Mouse (Mus musculus): ENCODE measurements around the gene Hmces. TPM values are rescaled to one million over a fixed set of nuclear protein-coding genes. Genes with fewer than 3 reads are reported as not detected.

Hmces gene
- total and polyA plus RNA-seq, 2 experiments from 2014 or later = 25.7 to 45.2 TPM

DNA sequence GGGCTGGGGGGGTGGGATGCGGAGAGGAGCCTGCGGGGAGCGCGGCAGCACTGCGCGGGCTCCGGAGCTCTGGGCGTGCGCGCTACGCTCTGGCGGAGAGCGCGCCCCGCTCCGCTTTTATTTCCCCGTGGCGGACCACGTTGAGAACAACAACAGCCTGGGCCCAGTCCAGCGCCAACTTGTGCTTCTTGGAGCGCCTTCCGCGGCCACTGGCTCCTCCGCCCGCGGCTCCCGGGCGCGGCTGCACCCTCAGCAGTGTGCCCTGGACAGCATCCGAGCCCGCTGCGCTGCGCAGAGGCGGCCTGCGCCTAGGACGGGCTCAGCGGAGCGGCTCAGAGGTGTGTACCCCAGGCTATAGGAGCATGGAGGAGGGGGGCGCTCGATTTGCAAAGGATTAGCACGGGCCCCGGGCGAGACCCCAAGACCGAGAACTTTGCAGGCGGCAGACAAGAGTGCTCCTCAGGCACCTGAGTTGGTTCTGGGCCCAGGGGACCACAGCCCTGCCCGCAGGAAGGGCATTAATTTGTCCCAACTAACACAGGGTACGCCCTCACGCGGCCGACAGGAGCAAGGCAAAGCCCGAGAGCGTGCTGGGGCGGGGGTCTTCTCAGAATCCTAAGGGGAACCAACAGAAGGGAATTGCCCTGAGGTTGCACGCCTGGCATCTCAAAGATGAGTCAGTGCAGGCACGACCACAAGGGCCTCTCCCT, 68.0 kb downstream of the Hmces start, which contains the start of gene H1fx:
H1fx (minus strand) TSS at position 91 of the 710 bp plus-strand sequence.
- peak; percentile 63 for TF ChIP-seq CTCF (IDR thresholded peaks at IDR 0.05; ENCODE audit: low read depth)
- H3K27ac ChIP-seq (ENCODE audit: low read depth, low read length) = peak within 1 kb of the TSS; percentile 92
- DNase-seq (peak; percentile 92), ATAC-seq (peak; percentile 89)
- H3K9me3 ChIP-seq (ENCODE audit: low read length) = no peaks in the 10 kb centered on the region
- peaks cover 20% of the 10 kb centered on the region for H3K4me1 ChIP-seq (ENCODE audit: insufficient read depth)
- peak within 1 kb of the TSS; percentile 66 for H3K4me2 ChIP-seq (ENCODE audit: low read depth)
- H3K4me3 ChIP-seq (ENCODE audit: low read depth, low read length) = peak within 1 kb of the TSS; percentile 98
- peaks cover 12% of the 10 kb centered on the region; the same call in 1 of the 2 replicates for H3K36me3 ChIP-seq (ENCODE audit: insufficient read depth)
- WGBS = 4% methylated on average over 46 of the region's 55 CpGs
- H3K27me3 ChIP-seq (ENCODE audit: insufficient read depth, low read length) = no peaks in the 10 kb centered on the region
- H3K9ac ChIP-seq = peak within 1 kb of the TSS; percentile 90

- no peak for TF ChIP-seq CTCF (IDR thresholded peaks at IDR 0.05; ENCODE audit: low read depth)
- ATAC-seq = no peak
- H3K4me1 ChIP-seq (ENCODE audit: insufficient read depth) = peaks cover 20% of the 10 kb centered on the region
- H3K9me3 ChIP-seq (ENCODE audit: low read length) = no peaks in the 10 kb centered on the region
- H3K27ac ChIP-seq (ENCODE audit: low read depth, low read length) = peak overlapping the region; percentile 92
- 61% methylated on average over 9 of the region's 9 CpGs for WGBS
- H3K36me3 ChIP-seq (ENCODE audit: insufficient read depth) = peaks cover 12% of the 10 kb centered on the region; the same call in 1 of the 2 replicates
- DNase-seq = no peak
- no peaks in the 10 kb centered on the region for H3K27me3 ChIP-seq (ENCODE audit: insufficient read depth, low read length)
- H3K4me3 ChIP-seq (ENCODE audit: low read depth, low read length) = peak overlapping the region; percentile 98
- peak overlapping the region; percentile 66 for H3K4me2 ChIP-seq (ENCODE audit: low read depth)
- H3K9ac ChIP-seq = peak overlapping the region; percentile 90; the same call in 1 of the 2 replicates
These were observed 68.8 kb downstream of the Hmces start for GRCm38 (mm10) chr6:87982506-87982905.

Small RNA genes lying within 50 kb of the gene (microRNA-seq; reads per million reads assigned to microRNA genes)
- 1.1 to 1.2 reads per million in 2 experiments for gene Gm47286

Other genes starting within 250 kb of the Hmces start
- gene Aplf, start 241.7 kb upstream of the Hmces start, total RNA-seq (2014; rRNA removed) = 8.1 and 9.1 TPM in 2 replicates
- gene Aplf, start 241.7 kb upstream of the Hmces start, polyA plus RNA-seq (2015; fragmentation: Nextera tagmentation; extraction: Ambion mirVana) = 8.8 and 12.0 TPM in 2 replicates
- 4.8 and 7.3 TPM in 2 replicates for gene Efcc1, start 183.1 kb upstream of the Hmces start, total RNA-seq (2014; rRNA removed)
- gene Efcc1, start 183.1 kb upstream of the Hmces start, polyA plus RNA-seq (2015; fragmentation: Nextera tagmentation; extraction: Ambion mirVana) = 4.7 and 7.8 TPM in 2 replicates
- 0.33 TPM in 1 of 2 replicates, not detected in the other for gene Gp9, start 135.9 kb upstream of the Hmces start, total RNA-seq (2014; rRNA removed)
- gene Gp9, start 135.9 kb upstream of the Hmces start, polyA plus RNA-seq (2015; fragmentation: Nextera tagmentation; extraction: Ambion mirVana) = 0.18 and 0.28 TPM in 2 replicates
- 14.2 and 24.3 TPM in 2 replicates for gene Rab43, start 101.8 kb upstream of the Hmces start, total RNA-seq (2014; rRNA removed)
- 7.2 and 9.3 TPM in 2 replicates for gene Rab43, start 101.8 kb upstream of the Hmces start, polyA plus RNA-seq (2015; fragmentation: Nextera tagmentation; extraction: Ambion mirVana)
- 1.7 and 4.7 TPM in 2 replicates for gene Gm45140, start 78.1 kb upstream of the Hmces start, total RNA-seq (2014; rRNA removed)
- 1.0 and 2.0 TPM in 2 replicates for gene Gm45140, start 78.1 kb upstream of the Hmces start, polyA plus RNA-seq (2015; fragmentation: Nextera tagmentation; extraction: Ambion mirVana)
- gene Isy1, start 75.1 kb upstream of the Hmces start, total RNA-seq (2014; rRNA removed) = 30.1 and 31.5 TPM in 2 replicates
- gene Isy1, start 75.1 kb upstream of the Hmces start, polyA plus RNA-seq (2015; fragmentation: Nextera tagmentation; extraction: Ambion mirVana) = 28.2 and 28.5 TPM in 2 replicates
- 244 and 321 TPM in 2 replicates for gene Cnbp, start 62.8 kb upstream of the Hmces start, total RNA-seq (2014; rRNA removed)
- 684 and 687 TPM in 2 replicates for gene Cnbp, start 62.8 kb upstream of the Hmces start, polyA plus RNA-seq (2015; fragmentation: Nextera tagmentation; extraction: Ambion mirVana)
- gene Copg1, start 26.1 kb upstream of the Hmces start, total RNA-seq (2014; rRNA removed) = 171 and 186 TPM in 2 replicates
- gene Copg1, start 26.1 kb upstream of the Hmces start, polyA plus RNA-seq (2015; fragmentation: Nextera tagmentation; extraction: Ambion mirVana) = 163 and 180 TPM in 2 replicates
- 16.7 and 26.7 TPM in 2 replicates for gene H1fx, start 67.7 kb downstream of the Hmces start, total RNA-seq (2014; rRNA removed)
- gene H1fx, start 67.7 kb downstream of the Hmces start, polyA plus RNA-seq (2015; fragmentation: Nextera tagmentation; extraction: Ambion mirVana) = 66.3 and 68.6 TPM in 2 replicates
- 75.9 and 88.9 TPM in 2 replicates for gene Rab7, start 131.3 kb downstream of the Hmces start, total RNA-seq (2014; rRNA removed)
- gene Rab7, start 131.3 kb downstream of the Hmces start, polyA plus RNA-seq (2015; fragmentation: Nextera tagmentation; extraction: Ambion mirVana) = 360 and 367 TPM in 2 replicates
- gene Rpn1, start 170.5 kb downstream of the Hmces start, total RNA-seq (2014; rRNA removed) = 156 and 192 TPM in 2 replicates
- 242 and 248 TPM in 2 replicates for gene Rpn1, start 170.5 kb downstream of the Hmces start, polyA plus RNA-seq (2015; fragmentation: Nextera tagmentation; extraction: Ambion mirVana)